Mouse (Mus musculus) G1E (cell line): Measurements from ENCODE around the gene Magt1. TPM values are rescaled to one million over a fixed set of nuclear protein-coding genes. Genes with fewer than 3 reads are reported as not detected.
A peak's percentile ranks its signal among the peaks of the same experiment; 100 is the strongest.

Experiments used
- ATAC-seq: 2 replicates; pipeline ENCODE4 v1.8.0; 2016; ENCODE audit warnings: mild to moderate bottlenecking; ENCODE audit not compliant: insufficient number of reproducible peaks, poor library complexity, low FRiP score, severe bottlenecking; ENCODE audit errors: extremely low read depth
- DNase-seq: peaks from one replicate; pipeline ENCODE4 v3.0.0; 2012; ENCODE audit warnings: low spot score
- H3K27me3 ChIP-seq: 2 replicates; pipeline ENCODE4 v1.6.1; 2012; ENCODE audit warnings: mild to moderate bottlenecking, low read length, inconsistent platforms; ENCODE audit not compliant: insufficient read depth
- H3K36me3 ChIP-seq: replicated peaks from 2 replicates; pipeline ENCODE3; 2012; ENCODE audit warnings: mild to moderate bottlenecking, inconsistent platforms
- H3K4me1 ChIP-seq: 2 replicates; pipeline ENCODE4 v1.6.1; 2012; ENCODE audit warnings: low read depth, low read length, inconsistent platforms, mixed read lengths; ENCODE audit not compliant: insufficient read depth
- H3K4me3 ChIP-seq: 2 replicates; pipeline ENCODE4 v1.5.1; 2012; ENCODE audit warnings: low read depth, mild to moderate bottlenecking, inconsistent platforms, low read length, moderate library complexity, mixed read lengths
- H3K9me3 ChIP-seq: replicated peaks from 2 replicates; pipeline ENCODE4 v1.6.1; 2012; ENCODE audit warnings: inconsistent platforms
- CTCF ChIP-seq: IDR thresholded peaks from 2 replicates; pipeline ENCODE4 v1.5.1; 2012; ENCODE audit warnings: low read depth, low read length, inconsistent platforms, mixed read lengths
- GATA1 ChIP-seq: IDR thresholded peaks from 2 replicates; pipeline ENCODE4 v1.6.1; 2012; ENCODE audit warnings: borderline replicate concordance, low read length, inconsistent platforms, mixed read lengths
- GATA2 ChIP-seq: IDR thresholded peaks from 2 replicates; pipeline ENCODE4 v1.6.1; 2012; ENCODE audit warnings: low read depth, low read length, inconsistent platforms, borderline replicate concordance
- POLR2AphosphoS5 ChIP-seq: IDR thresholded peaks from 2 replicates; pipeline ENCODE4 v1.6.1; 2012; ENCODE audit warnings: low read depth, low read length, inconsistent platforms; ENCODE audit not compliant: insufficient replicate concordance
- TAL1 ChIP-seq: conservative IDR thresholded peaks from 2 replicates; pipeline ENCODE4 v1.6.1; 2012; ENCODE audit warnings: low read depth, low read length, inconsistent platforms, mixed read lengths
- polyA plus RNA-seq: library from polyadenylated mRNA; stranded (reverse); fragments of >175 nt; gene quantifications from 2 replicates; pipeline ENCODE4 v1.2.3, GENCODE M21; 2012
- total RNA-seq, 2 experiments: library from RNA; stranded (forward) in 1 of 2; stranded (reverse) in 1 of 2; fragments of 200-1000 nt in 1 of 2; fragments of >200 nt in 1 of 2; fragmentation: Nextera tagmentation in 1 of 2; gene quantifications; 2 replicates each; pipeline ENCODE4 v1.2.3; 2014 to 2017

Gene Magt1
- total and polyA plus RNA-seq, 3 experiments: 3.4 to 75.9 (median 53.4) TPM

GRCm38 (mm10) chrX:106035727-106036126 is 24.0 kb upstream of the Magt1 start:
- no peaks in the 10 kb centered on the region for H3K27me3 ChIP-seq
- H3K4me1 ChIP-seq: peaks cover 39% of the 10 kb centered on the region
- H3K4me3 ChIP-seq: no peak overlapping the region
- DNase-seq (no peak), ATAC-seq (peak; percentile 45; the same call in 1 of the 2 replicates)
- no peaks in the 10 kb centered on the region for H3K9me3 ChIP-seq
- peaks cover 10% of the 10 kb centered on the region for H3K36me3 ChIP-seq
- TF ChIP-seq GATA2: no peak
- TF ChIP-seq CTCF: no peak
- TF ChIP-seq POLR2AphosphoS5: no peak
- no peak for TF ChIP-seq TAL1
- no peak for TF ChIP-seq GATA1

GRCm38 (mm10) chrX:106031124-106031523 is 19.4 kb upstream of the Magt1 start:
- no peak overlapping the region for H3K4me3 ChIP-seq
- TF ChIP-seq GATA2 (no peak), CTCF (no peak), POLR2AphosphoS5 (no peak), GATA1 (no peak), TAL1 (no peak)
- no peaks in the 10 kb centered on the region for H3K27me3 ChIP-seq
- peaks cover 4% of the 10 kb centered on the region for H3K36me3 ChIP-seq
- ATAC-seq (no peak), DNase-seq (no peak)
- H3K9me3 ChIP-seq: no peaks in the 10 kb centered on the region
- H3K4me1 ChIP-seq: peaks cover 31% of the 10 kb centered on the region

DNA sequence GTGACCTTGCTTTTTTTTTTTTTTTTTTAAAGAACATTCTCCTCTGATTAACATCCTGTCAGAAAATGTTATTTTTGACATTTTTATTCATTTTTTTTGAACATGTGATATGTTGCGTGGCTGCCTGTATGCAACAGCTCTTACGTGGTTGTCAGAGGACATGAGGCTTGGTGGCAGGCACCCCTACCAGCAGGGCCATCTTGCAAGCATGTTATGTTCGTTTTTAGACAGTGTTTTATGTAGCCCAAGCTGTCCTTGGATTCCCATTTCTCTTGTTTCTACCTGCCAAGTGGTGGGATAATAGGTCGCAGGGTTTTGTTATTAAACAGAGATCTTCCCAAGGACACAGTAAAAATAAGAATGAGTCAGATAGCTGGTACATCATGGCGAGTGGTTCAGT is 18.5 kb upstream of the Magt1 start:
- no peak overlapping the region for H3K4me3 ChIP-seq
- no peak for ATAC-seq
- DNase-seq: no peak

DNA sequence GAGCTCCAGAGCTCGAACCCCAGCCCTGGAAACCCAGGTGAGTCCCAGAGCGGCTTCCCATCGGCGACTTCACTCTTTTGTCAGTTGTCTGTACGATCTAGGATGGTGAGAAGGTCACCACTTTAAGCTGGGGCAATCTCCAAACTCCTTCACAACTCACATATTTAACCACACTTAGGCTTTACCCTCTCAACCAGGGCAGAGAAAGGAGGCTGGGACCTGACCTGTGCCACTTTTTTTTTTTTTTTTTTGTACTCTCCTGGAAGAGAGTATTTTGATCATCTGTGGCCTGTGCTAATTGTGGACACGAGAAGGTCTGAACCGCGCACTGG is 15.6 kb upstream of the Magt1 start:
- DNase-seq (no peak), ATAC-seq (no peak)
- H3K36me3 ChIP-seq: peaks cover 5% of the 10 kb centered on the region
- H3K9me3 ChIP-seq: no peaks in the 10 kb centered on the region
- peaks cover 12% of the 10 kb centered on the region for H3K4me1 ChIP-seq
- H3K4me3 ChIP-seq: peak overlapping the region; percentile 72
- TF ChIP-seq TAL1: no peak
- no peak for TF ChIP-seq GATA1
- no peak for TF ChIP-seq GATA2
- no peak for TF ChIP-seq CTCF
- TF ChIP-seq POLR2AphosphoS5: no peak
- H3K27me3 ChIP-seq: no peaks in the 10 kb centered on the region

More for the DNA sequence above, 18.5 kb upstream of the Magt1 start:
- TF ChIP-seq GATA2: no peak
- no peak for TF ChIP-seq CTCF
- no peak for TF ChIP-seq POLR2AphosphoS5
- no peak for TF ChIP-seq TAL1
- TF ChIP-seq GATA1: no peak
- no peaks in the 10 kb centered on the region for H3K27me3 ChIP-seq
- H3K9me3 ChIP-seq: no peaks in the 10 kb centered on the region
- H3K36me3 ChIP-seq: peaks cover 4% of the 10 kb centered on the region
- H3K4me1 ChIP-seq: peaks cover 25% of the 10 kb centered on the region

- Histone ChIP-seq H3K27me3 (no peaks in the 10 kb centered on the region), H3K9me3 (no peaks in the 10 kb centered on the region), H3K4me3 (peak within 1 kb of the TSS; percentile 72), H3K36me3 (peaks cover 9% of the 10 kb centered on the region), H3K4me1 (peaks cover 10% of the 10 kb centered on the region; the same call in 1 of the 2 replicates)
- peak; percentile 26 for DNase-seq
- no peak for TF ChIP-seq TAL1
- no peak for TF ChIP-seq POLR2AphosphoS5
- no peak for TF ChIP-seq GATA2
- no peak for TF ChIP-seq CTCF
- no peak for TF ChIP-seq GATA1
- ATAC-seq: peak; percentile 90
Observed at GRCm38 (mm10) chrX:106026418-106027342, 15.0 kb upstream of the Magt1 start, which contains the start of gene Atp7a. TSS of gene Atp7a (plus strand) at chrX:106027276.

DNA sequence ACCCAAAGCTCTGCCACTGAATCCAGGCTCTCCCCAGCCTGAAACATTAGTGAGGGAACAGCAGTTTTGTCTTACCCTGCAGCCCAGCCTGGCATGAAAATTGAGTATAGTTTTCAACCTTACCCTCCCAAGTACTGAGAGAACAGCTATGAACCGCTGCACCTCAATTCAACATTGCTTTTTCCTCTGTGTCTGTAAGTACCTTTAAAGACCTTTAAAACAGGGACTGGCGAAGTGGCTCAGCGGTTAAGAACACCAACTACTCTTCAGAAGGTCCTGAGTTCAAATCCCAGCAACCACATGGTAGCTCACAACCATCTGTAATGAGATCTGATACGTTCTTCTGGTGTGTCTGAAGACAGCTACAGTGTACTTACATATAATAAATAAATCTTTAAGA is 5.8 kb upstream of the Magt1 start:
- TF ChIP-seq GATA2 (no peak), POLR2AphosphoS5 (no peak), GATA1 (no peak), TAL1 (no peak), CTCF (no peak)

More for the DNA sequence above, 5.8 kb upstream of the Magt1 start:
- Histone ChIP-seq H3K36me3 (peaks cover 28% of the 10 kb centered on the region), H3K4me1 (peaks cover 20% of the 10 kb centered on the region), H3K4me3 (peak overlapping the region; percentile 57; the same call in 1 of the 2 replicates), H3K27me3 (no peaks in the 10 kb centered on the region), H3K9me3 (no peaks in the 10 kb centered on the region)
- no peak for DNase-seq
- ATAC-seq: no peak
